Mouse (Mus musculus): ENCODE data around the gene Rara.
"Not testable (repeated sequence)": the region's sequence is repeated elsewhere in the genome, so short reads cannot be mapped to it uniquely, and the experiment has no call there.

Rara gene

GRCm38 (mm10) chr11:98968716-98969495 is 41.3 kb downstream of the Rara start:
- no peak for DNase-seq (ENCODE audit: low spot score in 2 of 2)

DNA sequence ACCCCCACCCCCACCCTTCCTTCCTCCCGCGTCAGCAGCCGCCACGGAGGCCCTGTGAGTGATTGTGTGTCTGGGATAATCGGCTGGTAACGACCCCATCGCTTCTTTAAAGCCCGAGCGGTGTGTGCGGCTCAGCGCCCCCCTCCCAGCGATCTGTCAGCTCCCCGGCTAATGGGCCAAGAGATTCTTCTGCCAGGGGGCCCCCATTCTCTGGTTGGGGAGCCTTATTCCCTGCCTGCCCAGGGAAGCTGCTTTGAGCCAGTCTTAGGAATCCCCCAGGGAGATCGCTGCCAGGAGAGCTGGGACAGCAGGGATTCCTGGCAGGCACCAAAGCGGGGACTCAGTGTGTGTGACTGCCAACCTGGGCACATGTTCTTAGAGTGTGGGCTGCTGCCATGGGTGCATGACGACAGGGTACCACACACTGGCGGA is 41.9 kb downstream of the Rara start:
- DNase-seq (ENCODE audit: low spot score in 2 of 2), result no peak

DNA sequence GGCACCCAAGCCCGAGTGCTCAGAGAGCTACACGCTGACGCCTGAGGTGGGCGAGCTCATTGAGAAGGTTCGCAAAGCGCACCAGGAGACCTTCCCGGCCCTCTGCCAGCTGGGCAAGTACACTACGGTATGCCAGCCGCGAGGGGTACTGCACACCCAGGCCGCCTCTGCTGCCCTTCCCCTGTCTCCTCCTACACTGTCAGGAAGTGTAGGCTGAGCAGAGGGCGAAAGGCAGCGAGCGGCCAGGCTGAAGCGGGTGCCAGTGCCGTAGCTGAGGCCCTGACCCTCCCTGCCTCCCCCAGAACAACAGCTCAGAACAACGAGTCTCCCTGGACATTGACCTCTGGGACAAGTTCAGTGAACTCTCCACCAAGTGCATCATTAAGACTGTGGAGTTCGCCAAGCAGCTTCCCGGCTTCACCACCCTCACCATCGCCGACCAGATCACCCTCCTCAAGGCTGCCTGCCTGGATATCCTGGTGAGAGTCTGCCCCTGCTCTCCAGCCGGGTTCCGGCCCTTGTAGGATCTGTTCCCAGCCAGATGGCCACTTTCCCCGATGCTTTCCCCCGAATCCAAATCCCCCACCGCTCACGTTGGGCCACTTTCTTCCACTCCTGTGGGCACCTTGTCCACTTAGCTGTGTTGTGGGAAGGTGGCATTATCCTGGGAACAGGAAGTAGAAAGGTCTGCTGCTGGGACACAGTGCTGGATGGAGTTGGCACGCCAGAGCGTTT is 42.7 kb downstream of the Rara start:
- DNase-seq (ENCODE audit: low spot score in 2 of 2), result no peak

- DNase-seq (ENCODE audit: low spot score in 2 of 2), result no peak
These were observed 43.9 kb downstream of the Rara start for GRCm38 (mm10) chr11:98971316-98972031.

- DNase-seq (ENCODE audit: low spot score in 2 of 2), result peak; percentile 83 to 94
These were observed 44.6 kb downstream of the Rara start for GRCm38 (mm10) chr11:98972215-98972614.

DNA sequence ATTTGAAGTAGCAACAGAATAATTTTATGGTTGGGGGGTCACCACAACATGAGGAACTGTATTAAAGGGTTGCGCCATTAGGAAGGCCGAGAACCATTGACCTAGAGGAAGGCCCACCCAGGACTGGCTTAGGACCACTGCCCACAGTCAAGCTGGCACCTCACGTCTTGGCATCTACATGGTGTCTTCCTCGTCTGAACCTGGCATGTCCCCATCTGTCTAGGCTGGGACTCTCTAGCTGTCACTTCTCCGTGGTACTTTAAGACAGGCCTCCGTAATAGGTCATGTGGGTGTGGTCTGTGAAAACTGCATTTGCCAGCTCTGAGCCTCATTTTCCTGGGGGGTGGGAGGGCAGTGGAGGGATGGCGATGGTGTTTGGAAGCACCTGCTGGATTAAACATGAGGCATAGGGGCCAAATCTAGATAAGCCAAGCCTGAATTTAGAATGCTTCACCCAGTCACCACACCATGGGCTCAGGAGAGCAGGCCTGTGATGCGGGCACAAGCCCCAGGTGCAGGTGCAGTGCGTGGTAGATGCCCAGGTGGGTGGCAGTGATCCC is 45.3 kb downstream of the Rara start:
- no peak for DNase-seq (ENCODE audit: low spot score in 2 of 2)

- DNase-seq (ENCODE audit: low spot score in 2 of 2), result no peak
These were observed 46.0 kb downstream of the Rara start for GRCm38 (mm10) chr11:98973584-98973983.

- DNase-seq (ENCODE audit: low spot score in 2 of 2), result no peak
These were observed 46.6 kb downstream of the Rara start for GRCm38 (mm10) chr11:98974213-98974612.

DNA sequence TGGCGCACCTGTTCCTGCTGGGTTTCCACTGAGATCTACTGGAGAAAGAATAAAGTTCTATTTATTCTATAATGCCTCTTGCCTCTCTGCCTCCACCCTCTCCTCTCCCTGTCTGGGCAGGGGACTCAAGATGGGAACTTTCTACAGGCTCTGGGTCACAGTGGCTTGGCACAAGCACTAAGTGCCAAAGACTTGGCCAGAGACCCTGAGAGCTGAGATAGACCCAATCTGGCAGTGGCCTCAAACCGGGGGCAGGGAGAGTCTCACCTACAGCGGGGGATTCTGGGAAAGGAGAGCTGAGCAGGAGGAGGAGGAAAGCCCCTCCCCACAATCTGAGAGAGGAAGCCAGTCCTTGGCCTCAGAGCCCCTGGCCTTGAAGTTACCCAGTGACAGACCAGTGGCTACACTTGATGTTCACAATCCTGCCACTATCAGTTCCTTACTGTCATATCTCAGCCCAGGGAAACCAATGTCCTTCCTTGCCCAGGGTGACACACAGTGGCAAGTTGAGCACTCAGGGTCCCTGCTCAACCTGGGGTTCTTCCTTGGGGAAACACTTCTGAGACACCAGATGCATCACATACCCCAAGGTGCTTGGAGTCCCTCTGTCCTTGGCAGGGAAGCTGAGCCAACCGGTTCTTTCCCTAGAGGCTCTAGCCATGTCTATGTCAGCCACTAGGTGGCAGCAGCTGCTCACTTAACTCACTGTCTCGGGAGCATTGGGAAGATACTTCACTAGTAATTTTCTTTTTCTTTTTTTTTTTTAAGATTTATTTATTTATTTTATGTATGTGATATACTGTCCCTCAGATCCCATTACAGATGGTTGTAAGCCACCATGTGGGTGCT is 47.5 kb downstream of the Rara start:
- peak; percentile 64 to 88 for DNase-seq (ENCODE audit: low spot score in 2 of 2)

GRCm38 (mm10) chr11:98978526-98979148 is 51.0 kb downstream of the Rara start:
- no peak for DNase-seq (ENCODE audit: low spot score in 2 of 2)

DNA sequence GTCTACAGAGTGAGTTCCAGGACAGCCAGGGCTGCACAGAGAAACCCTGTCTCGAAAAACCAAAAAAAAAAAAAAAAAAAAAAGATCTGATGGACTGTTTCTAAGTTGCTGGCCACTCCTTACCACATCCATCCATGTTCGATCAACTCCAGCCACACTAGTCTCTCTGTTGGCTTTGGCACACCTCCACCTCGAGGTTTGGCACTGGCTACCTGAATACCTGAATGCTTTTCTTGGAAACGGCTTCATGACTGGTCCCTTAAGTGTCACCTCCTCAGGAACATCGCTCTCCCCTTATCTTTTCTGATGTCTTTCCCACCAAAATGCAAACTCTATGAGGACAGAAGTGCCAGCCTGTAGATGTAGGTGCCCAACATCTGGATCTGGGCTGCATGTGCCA is 51.7 kb downstream of the Rara start:
- DNase-seq (ENCODE audit: low spot score in 2 of 2), result no peak

GRCm38 (mm10) chr11:98981289-98981996 is 53.8 kb downstream of the Rara start:
- DNase-seq (ENCODE audit: low spot score in 2 of 2), result peak in 1 of 2 experiments; percentile 61

- peak; percentile 50 to 81 for DNase-seq (ENCODE audit: low spot score in 2 of 2)
These were observed 54.6 kb downstream of the Rara start for GRCm38 (mm10) chr11:98981997-98982772.

GRCm38 (mm10) chr11:98982773-98983133 is 55.1 kb downstream of the Rara start, which contains the start of gene Gjd3:
Gene Gjd3, minus strand, starts transcription at chr11:98983016.
- no peak for DNase-seq (ENCODE audit: low spot score in 2 of 2)

DNA sequence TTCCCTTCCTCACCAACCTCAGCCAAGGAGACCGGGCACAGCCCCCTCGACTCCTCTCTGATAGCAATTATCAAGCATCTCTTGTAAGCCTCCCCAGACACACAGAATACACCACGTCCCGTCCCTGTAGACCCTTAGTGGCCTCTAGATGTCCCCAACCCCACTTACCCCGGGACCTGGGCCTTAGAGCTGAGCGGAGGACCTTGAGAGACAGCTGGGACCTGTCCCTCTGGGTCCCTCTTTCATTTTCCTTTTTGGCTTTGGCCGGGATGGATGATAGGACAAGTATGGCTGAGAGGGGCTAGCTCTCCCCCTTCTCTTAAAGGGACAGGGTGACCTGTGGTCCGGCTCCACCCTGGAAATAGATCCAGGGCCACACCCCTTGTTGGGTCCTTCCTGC is 55.9 kb downstream of the Rara start:
- no peak for DNase-seq (ENCODE audit: low spot score in 2 of 2)

DNA sequence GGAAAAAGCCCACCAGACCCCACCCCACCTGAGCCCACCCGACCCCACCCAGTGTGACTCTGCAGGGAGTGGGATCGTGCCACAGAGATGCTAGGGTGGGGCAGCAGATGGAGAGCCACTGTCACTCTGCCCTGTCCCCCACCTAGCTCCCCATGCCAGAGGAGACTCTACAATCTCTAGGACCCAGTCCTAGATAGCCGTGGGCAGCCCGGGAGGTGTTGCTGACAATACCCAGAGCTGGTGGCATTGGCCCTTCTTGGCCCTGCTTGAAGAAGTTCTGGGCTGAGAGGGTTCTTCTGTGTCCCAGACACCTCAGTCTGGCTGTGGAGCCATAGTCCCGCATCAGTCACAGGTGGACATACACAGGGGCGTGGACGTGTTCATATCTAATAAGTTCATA is 57.9 kb downstream of the Rara start:
- DNase-seq (ENCODE audit: low spot score in 2 of 2), result no peak

DNA sequence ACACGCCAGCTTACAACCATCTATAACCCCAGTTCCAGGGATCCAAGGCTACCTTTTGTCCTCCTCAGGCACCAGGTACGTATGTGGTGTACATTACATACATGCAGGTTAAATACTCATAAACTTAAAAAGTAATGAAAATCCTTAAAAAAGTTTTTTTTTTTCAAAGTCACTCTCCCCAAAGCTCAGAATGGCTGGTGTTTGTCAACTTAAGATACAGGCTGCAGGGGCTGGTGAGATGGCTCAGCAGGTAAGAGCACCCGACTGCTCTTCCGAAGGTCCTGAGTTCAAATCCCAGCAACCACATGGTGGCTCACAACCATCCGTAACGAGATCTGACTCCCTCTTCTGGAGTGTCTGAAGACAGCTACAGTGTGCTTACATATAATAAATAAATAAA is 60.6 kb downstream of the Rara start:
- not testable (repeated sequence) for DNase-seq (ENCODE audit: low spot score in 2 of 2)

DNA sequence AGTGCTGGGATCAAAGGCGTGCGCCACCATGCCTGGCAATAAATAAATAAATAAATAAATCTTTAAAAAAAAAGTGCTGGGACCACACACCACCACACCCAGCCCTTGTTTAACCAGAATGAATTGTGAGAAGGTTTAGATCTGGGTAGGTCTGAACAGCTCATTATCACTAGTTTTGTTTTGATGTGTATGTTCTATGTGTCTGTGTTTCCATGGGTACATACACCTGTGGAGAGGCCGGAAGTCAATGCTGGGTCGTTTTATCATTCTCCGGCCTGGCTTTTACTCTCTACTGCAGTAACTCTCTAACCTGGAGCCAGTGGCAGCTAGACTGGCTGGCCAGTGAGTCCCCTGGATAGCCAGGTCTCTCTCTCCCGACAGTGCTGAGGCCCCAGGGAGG is 63.2 kb downstream of the Rara start:
- no peak for DNase-seq (ENCODE audit: low spot score in 2 of 2)

GRCm38 (mm10) chr11:98995987-98996386 is 68.4 kb downstream of the Rara start:
- no peak for DNase-seq (ENCODE audit: low spot score in 2 of 2)
